Mouse (Mus musculus) cerebellum, postnatal 4 days (tissue): Measurements from ENCODE around the gene Rad1.
"Not testable (repeated sequence)": the region's sequence is repeated elsewhere in the genome, so short reads cannot be mapped to it uniquely, and the experiment has no call there.

Source experiments
- DNase-seq, 2 experiments: peaks; one replicate each; pipeline ENCODE4 v3.0.0; 2022; ENCODE audit warnings: low spot score in 2 of 2, mixed read lengths in 1 of 2

Gene Rad1

DNA sequence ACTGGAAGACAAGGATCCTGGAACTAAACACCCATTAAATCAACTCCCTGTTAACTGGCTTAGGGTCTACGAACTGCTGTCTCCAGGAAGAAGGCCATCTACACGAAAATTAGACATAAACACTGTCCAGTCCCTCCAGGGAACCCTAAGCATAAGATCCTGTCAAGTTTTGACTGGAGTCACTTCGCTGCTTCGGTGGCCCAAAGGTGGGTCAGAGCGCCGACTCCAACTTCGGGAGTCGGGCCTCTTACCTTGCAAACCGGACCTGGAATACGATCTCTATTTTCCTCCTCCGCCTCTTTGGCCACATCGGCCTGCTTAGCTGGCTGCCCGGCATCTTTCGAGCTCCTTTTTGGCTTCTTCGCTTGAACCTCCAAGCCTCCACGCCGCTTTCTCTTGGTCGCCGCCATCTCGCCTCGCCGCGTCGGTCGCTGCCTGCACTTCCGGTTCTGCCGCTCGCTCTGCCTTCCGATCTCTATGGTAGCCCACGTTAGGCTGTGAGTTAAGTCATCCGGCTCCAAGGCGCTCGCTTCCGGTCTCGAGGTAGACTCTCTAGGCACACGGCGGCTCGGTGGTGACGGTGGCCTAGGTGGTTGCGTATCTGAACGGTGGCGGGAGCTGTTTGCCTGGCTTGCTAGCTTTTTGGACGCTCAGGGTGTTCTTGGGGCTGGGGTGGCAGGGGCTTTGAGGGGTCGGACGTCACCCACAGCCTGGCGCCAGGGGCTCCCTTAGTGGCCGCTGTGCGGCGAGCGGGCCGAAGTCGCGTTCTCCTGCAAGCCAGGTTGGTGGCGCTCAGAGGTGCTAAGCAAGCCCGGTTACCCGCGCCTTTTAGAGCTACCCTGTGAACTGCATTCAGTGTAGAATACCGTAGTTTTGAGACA is at the start of gene Rad1, which contains the start of gene Brix1:
Gene Rad1 (plus strand): TSS at position 535 of the 881 bp plus-strand sequence.
Gene Brix1 (minus strand): TSS at position 464 of the 881 bp plus-strand sequence.
- DNase-seq: peak; percentile 72 to 88

DNA sequence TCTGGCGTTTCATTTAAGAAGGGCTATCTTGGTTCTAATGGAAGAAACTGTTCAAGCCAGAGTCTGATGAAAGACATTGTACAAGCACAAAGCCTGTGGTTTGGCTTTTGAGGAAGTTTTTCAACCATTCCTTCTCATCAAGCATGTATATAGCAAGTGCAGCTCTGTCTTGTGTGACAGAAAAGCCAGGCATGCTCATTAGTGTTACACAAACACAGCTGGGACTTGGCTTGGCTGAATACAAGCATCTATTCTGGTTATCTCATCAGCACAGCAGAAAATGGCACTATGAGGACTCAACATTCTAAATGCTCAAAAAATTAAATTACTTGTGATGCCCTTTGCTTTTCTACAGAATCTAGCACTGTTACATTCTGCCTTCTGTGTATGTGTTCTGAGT is 48.9 kb upstream of the Rad1 start:
- no peak for DNase-seq

DNA sequence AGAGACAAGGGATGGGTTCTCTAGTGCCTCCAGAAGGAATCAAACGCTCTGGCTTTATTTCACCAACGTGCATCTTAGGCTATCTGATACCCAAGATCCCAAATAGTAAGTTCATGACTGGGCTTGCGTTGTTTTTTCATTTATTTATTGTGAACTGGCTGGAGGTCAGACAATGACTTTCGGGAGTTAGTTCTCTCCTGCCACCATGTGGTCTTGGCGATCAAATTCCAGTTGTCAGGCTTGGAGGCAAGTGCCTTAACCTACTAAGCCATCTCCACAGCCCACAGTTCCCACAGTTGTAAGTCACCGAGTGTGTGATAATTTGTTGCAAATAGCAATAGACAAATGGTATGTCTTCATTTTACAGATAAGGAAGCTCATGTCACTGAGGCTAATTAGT is 45.9 kb upstream of the Rad1 start:
- DNase-seq: no peak

DNA sequence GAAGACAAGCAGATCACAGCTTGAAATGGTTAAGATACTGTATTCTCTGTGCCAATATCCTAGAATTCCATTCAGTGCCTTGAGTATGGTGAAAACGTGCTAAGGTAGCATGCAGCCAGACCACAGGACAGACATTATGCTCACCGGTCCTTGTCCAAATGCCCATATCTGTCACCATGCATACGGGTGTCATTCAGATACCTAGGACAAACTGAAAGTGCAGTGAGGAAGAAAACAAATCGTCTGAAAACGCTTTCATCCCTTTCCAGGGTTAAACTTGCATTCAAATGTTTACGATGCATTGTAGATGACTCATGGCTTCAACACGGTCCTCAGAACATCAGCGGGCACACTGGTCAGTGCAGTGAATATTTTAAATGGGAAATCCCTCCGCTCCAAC is 44.3 kb upstream of the Rad1 start:
- DNase-seq: no peak

DNA sequence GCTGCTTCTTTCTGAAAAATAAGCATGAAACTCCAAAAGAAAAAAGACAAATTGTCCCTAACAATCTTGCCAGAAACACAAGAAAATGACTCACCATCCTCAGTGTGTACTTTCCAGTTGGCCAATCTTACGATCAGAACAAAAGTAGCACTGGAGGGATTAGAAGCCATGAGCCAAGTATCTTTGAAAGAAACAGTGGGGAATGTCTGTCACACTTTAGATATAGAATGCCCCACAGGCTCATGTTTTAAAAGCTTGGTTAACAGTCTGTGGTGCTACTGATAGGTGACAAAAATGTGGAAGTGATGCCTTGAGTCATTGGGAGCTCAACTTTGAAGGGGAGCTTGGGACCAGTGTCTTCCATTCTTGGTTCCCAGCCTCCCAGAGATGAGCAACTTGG is 43.5 kb upstream of the Rad1 start:
- DNase-seq: no peak

DNA sequence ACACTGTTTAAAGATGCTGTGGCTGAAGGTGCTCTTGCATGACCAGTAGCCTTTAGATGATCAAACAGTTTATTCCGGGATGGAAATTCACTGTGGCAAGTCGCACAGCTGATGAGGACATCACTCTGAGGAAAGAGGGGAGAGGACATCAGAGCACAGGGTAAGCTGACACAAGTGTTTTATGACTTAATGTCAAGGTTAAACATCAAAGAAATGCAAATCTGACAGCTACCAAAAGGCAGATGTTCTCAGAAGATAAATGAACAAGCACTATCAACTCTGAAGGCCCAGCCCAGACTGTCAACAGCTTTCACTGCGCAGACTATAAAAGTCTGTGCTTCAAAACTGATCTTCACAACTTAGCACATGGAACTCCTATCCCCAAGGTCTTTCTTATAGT is 38.7 kb upstream of the Rad1 start:
- no peak for DNase-seq

DNA sequence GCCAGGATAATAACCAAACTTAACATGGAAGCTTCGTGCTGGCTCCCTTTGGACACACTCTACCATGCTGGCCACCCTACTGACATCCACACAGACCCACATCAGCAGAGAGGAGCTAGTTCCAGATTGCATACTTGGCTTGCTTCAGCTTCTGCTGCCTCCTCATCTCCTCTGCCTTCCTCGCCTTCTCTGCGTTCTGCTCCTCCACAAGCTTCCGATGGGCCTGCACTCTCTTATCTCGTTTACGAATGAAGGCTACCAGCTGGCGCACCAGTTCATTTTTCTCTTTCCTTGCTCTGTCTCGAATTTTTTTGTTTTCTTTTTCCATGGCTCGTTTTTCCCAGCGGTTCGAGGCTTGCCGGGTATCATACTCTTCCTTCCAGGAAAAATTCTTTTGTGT is 24.8 kb upstream of the Rad1 start:
- no peak for DNase-seq

DNA sequence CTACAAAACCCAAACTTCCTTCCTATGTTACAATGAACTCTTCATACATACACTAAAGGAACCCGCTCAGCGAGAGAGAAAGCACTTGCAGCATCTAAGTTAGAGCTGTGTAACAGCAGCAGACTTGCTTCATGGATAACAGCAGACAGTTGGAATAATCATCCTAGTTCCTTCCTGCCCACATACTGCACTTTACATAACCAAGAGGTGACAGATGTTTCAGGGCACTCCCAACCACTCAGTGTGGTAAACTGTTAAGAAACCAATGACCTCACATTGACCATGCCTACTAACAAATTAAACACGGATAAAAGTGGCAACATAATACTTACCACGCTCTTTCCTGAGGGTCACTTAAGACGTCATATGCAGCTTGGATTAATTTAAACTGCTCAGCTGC is 22.3 kb upstream of the Rad1 start:
- DNase-seq: no peak

DNA sequence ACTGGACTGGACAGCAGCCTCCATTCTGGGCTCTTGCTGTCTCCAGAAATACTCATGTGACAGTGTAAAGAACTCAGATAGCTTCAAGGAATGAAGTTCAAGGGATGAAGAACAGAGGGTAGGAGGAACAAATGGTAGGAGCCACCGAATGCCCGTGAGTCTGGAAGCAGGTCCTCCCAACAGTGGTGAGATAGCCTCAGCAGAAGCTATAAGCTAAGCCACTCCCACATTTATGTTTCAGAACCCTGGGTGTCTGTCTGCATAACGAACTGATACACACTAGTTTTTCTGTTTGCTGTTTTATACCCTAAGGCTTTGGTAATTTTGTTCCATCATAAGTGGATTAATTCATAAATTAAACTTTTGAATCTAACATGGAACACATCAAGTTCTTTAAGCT is 21.1 kb upstream of the Rad1 start:
- no peak for DNase-seq

DNA sequence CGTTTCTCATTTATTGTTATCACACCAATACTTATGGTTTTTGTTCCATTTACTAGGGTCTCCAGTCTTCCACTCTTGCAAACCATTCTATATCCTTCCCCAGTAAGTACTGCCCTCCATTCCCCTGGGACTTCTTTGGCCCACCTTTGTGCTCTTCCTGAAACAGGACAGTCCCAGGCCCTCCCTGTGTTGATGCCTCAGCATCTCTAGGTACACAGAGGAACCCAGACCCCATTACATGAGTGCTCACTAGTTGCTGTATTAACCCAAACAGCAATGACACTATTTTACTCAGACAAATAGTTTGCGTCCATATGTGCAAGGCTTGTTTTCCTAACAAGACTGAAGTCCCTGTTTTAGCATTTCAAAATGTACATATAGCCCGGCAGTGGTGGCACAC is 17.1 kb upstream of the Rad1 start:
- DNase-seq: no peak

DNA sequence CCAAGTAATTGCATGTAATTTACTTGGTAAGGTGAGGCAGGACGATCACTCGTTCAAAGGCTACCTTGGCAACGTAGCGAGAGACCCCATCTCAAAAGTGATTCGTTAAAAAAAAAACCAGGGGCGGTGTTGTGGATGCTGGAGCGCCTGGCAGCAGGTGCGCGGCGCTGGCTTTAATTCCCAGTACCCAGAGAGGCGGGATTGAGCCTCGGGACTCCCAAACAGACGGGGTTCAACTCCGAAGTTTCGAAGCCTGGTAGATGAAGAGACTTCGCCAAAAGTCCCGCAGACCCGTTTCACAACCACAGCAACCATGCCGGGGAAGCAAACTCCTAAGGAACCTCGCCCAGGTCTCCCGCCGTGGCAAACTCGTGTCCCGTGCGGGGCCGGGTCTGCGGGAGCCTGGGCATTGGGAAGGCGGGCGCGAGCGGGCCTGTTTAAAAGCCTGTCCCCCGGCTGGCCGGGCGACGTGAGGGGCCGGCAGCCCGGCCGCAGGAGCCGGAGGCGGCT is 16.1 kb upstream of the Rad1 start:
- DNase-seq: peak; percentile 29 to 30

DNA sequence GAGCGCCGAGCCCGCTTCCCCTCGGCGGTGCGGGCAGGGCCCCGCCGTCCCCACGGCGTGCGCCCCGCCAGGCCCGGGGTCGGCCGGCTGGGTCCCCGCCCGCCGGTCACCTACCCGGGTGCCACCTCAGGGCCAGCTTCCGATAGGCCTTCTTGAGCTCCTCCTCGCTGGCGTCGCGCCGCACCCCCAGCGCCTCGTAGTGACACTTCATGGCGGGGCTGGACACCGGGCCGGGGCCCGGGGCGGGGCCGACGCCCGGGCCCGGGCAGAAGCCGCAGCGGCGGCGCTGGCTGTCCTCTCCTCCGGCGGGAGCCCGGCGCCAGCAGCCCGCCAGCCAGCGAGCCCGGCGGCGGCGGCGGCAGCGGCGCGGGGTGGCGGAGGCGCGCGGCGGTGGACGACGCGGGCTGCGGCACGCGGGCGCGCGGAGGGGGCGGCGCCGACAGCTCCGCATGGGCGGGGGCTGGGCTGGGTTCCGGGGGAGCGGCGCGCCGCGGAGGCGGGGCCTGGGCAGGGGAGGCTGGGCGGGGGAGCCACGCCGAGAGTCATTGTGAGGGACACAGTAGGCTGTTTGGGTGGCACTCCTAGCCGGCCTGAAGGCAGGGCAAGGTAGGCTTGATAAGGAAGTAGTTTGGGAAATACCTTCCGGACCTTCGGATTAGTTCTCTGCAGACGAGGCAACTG is 15.5 kb upstream of the Rad1 start, which contains the start of gene Dnajc21:
Gene Dnajc21 (minus strand): TSS at position 366 of the 681 bp plus-strand sequence.
- DNase-seq: peak; percentile 70 to 79

DNA sequence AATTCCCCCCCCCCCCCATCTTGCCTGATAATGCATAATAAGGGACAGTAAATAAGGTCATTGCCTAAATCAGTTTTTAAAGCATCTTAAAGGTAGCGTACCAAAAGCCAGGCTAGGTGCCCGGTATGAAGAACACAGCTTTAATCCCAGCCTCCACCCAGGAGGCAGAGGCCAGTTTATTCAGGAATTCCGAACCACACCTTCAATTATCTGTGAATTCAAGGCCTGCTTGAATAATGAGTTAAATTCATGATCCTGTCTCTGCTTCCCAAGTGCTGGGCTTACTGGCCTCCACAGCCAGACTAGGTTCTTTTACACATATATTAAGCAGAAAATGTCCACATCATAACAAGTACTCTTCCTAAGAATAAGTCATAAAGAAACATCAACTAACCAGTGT is 14.9 kb upstream of the Rad1 start:
- no peak for DNase-seq

DNA sequence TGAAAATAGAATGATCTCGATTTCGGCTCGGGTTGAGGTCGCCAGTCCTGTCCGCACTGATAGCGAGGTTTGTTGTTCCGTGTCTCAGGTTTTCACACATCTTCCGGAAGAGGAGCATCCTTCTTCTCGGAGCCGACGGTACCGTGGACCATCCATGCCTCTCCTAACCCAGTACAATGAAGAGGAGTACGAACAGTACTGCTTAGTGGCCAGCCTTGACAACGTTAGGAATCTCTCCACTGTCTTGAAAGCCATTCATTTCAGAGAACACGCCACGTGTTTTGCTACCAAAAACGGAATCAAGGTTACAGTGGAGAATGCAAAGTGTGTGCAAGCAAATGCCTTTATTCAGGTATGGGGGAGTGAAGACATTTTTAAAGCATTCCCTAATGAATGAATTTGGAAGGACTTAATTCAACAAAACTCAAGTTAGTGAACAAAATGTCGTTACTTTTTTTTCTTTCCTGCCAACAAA is 584 bp downstream of the Rad1 start:
- DNase-seq: no peak

DNA sequence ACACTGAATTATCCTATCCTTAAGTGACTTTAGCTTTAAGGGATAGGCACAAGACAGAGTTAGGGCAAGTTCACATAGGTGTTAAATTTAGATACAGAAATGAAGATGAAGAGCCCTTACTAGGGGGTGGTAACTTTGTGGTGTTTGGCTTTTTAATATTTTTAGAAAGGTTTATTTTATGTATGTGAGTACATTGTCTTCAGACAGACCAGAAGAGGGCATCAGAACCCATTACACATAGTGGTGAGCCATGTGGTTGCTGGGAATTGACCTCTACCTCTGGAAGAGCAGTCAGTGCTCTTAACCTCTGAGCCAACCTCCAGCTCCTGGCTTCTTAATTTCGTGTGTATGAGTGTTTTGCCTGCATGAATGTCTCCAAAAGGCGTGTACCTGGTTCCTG is 1.4 kb downstream of the Rad1 start:
- no peak for DNase-seq

DNA sequence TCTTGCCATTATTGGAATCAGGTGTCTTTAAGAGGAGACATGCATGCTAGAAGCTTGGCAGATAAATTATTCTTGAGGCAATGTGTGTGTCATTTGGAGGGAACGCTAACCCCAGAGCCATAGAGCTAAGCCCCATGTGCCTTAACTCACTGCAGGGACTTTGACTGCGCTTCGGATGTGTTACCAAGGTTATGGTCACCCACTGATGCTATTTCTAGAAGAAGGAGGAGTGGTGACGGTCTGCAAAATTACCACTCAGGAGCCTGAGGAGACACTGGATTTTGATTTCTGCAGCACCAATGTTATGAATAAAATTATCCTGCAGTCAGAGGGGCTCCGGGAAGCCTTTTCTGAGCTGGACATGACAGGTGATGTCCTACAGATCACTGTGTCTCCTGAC is 4.3 kb downstream of the Rad1 start:
- DNase-seq: no peak

DNA sequence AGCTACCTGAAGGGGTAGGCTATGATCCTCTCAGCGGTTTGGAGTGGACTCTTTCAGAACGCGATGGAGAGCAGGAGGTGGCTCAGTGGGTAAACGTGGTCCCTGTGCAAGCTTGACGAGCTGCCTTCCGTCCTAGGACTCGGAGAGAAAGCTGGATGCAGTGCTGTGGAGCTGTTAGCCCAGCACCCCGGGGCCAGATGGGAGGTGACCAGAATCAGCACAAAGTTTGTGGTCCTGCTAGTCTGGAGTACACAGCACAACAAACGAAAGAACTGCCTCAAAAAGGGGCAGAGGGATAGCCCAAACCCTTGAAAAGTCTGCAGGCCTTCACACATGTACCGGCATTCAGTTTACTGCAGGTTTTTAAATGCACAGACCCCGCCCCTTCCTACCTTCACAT is 10.1 kb downstream of the Rad1 start:
- no peak for DNase-seq

DNA sequence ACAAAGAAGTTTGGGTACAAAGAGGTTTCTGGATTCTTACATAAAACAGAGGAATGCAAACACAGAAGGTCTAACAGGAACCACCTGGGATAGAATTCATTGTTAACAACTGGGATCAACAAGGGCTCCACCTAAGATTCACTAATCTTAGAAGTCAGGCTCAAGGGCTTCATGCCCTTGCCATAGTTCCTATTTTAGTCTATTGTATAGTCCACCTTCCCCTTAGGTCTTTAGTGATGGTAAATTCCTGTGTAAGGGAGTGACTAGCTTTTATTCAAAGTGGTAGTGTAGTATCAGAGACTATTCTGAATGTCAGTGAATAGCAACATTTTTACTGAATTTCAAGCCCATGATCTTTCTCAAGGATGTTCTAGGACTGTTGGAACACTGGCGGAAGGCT is 10.9 kb downstream of the Rad1 start:
- DNase-seq: not testable (repeated sequence)

DNA sequence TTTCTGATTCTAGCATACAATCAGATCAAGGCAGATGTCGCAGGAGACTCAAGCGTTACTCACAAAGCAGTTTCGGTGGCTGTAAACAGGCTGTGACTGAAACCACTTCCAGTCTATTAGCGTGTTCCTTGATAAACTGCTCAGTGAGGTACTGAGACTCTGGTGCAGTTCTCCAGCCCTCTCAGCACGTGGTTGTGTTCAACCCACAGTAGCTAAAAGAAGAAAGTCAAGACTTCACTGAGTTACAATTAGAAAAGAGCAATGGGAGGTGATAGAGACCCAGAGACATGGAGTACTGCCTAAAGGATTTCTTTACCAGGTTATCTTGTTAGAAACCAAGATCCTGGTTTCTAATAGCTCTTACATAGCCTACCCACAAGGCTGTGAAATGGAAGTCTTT is 13.8 kb downstream of the Rad1 start:
- DNase-seq: no peak

DNA sequence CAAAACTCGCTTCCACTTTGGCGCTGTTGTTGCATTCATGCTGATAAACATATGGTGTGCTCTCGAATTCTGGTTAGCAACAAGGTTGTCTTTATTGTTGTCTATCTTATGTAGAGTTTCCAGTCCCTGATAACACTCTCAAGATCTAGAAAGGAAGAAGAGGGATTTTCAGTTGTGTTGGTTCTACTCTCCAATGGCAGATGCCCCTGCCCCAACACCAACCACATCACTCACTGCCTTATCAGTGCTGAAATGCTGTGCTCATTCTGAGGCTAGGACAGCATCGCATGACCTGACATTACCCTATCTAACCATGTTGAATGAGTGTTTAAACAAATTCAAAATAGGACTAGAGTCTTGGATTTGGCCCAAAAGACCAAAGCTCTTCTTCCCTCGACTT is 14.2 kb downstream of the Rad1 start:
- DNase-seq: no peak

DNA sequence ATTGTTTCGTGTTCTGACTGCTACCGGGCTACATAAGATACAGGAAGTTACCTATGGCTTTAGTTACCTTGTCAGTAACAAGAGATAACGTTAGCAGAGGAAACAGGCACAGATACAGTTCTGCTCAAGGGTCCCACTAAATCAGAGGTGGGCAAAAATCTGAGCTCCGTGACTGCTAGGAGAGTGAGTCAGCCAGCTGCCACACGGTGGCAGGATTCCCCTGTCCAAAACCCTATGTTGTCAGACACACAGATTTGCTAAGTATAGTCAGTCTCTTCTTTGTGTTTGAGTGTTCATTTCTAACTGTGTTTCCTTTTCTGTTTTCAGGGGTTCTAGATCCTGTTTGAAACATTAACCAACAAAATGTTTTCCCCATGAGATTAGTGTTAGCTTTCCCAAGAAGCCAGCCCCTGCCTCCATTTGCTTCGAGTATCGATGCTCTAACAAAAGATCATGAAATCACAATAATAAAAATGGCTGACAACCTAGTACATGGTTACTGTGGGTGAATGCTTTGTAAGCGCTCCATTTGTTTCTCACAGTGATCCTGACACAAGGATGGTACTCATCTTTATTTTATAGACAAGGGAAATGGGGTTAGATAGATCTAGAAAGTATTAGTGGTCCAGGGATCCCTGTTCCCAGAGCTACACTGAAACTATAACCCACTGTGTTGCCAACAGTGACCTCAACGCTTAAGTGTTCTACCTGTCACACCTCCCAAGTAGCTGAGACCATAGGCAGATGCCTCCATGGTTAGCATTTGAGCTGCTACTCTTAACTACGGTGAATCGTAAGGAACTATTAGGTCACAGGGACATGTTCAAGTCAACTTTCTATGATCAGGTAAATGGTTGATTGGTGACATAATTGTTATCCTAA is 15.3 kb downstream of the Rad1 start:
- peak; percentile 37 to 66 for DNase-seq

DNA sequence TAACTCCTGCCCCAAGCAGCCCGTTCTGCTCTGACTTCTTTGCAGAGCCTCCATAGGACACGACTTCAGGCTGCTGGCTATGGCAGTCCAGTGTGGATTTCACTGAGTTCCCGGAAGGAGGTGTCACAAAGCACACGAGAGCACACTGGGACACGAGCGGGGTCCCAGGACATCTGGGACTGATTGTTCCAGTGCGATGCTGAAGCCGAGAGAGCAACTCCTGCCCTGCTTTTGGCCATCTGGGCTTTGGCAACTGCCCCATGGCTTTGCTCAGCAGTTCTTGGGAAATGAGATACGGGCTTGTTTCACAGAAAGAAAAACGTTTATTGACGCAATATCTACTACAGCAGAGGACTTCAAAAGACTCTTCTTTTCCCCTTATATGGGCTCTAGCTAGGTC is 20.3 kb downstream of the Rad1 start:
- no peak for DNase-seq
